Mouse (Mus musculus): ENCODE results near the gene Sgms2. TPM values are rescaled to one million over a fixed set of nuclear protein-coding genes. Genes with fewer than 3 reads are reported as not detected.

Sgms2 gene
- polyA plus RNA-seq, 1 experiment from 2014 or later: 4.6 TPM

- H3K9me3 ChIP-seq (ENCODE audit: control insufficient read depth, low read length): no peaks in the 10 kb centered on the region
- WGBS: 91% methylated on average over 12 of the region's 12 CpGs
- H3K4me2 ChIP-seq (replicated peaks): no peak overlapping the region
- H3K4me3 ChIP-seq (replicated peaks; ENCODE audit: low read length): no peak overlapping the region
- ATAC-seq (ENCODE audit: low FRiP score) (no peak), DNase-seq (ENCODE audit: low spot score) (no peak)
- H3K36me3 ChIP-seq (replicated peaks; ENCODE audit: control insufficient read depth, insufficient read depth): peaks cover 5% of the 10 kb centered on the region
- H3K4me1 ChIP-seq (replicated peaks; ENCODE audit: control insufficient read depth, insufficient read depth, low read length): no peaks in the 10 kb centered on the region
- no peak overlapping the region for H3K27ac ChIP-seq
- H3K27me3 ChIP-seq (ENCODE audit: control insufficient read depth, insufficient read depth, low read length): no peaks in the 10 kb centered on the region
- H3K9ac ChIP-seq: no peak overlapping the region
Observed at GRCm38 (mm10) chr3:131295513-131296200, 195.6 kb downstream of the Sgms2 start.

- peaks cover 5% of the 10 kb centered on the region for H3K36me3 ChIP-seq (replicated peaks; ENCODE audit: control insufficient read depth, insufficient read depth)
- DNase-seq (ENCODE audit: low spot score) (no peak), ATAC-seq (ENCODE audit: low FRiP score) (no peak)
- no peak overlapping the region for H3K4me2 ChIP-seq (replicated peaks)
- no peaks in the 10 kb centered on the region for H3K27me3 ChIP-seq (ENCODE audit: control insufficient read depth, insufficient read depth, low read length)
- H3K4me1 ChIP-seq (replicated peaks; ENCODE audit: control insufficient read depth, insufficient read depth, low read length): no peaks in the 10 kb centered on the region
- WGBS: 49% methylated on average over 3 of the region's 3 CpGs
- no peaks in the 10 kb centered on the region for H3K9me3 ChIP-seq (ENCODE audit: control insufficient read depth, low read length)
- no peak overlapping the region for H3K4me3 ChIP-seq (replicated peaks; ENCODE audit: low read length)
- no peak overlapping the region for H3K27ac ChIP-seq
- H3K9ac ChIP-seq: no peak overlapping the region
Observed at GRCm38 (mm10) chr3:131294503-131294902, 196.7 kb downstream of the Sgms2 start.

GRCm38 (mm10) chr3:131292959-131293358 is 198.3 kb downstream of the Sgms2 start:
- Histone ChIP-seq H3K9me3 (ENCODE audit: control insufficient read depth, low read length) (no peaks in the 10 kb centered on the region), H3K4me3 (replicated peaks; ENCODE audit: low read length) (no peak overlapping the region), H3K27ac (no peak overlapping the region), H3K36me3 (replicated peaks; ENCODE audit: control insufficient read depth, insufficient read depth) (peaks cover 5% of the 10 kb centered on the region), H3K4me2 (replicated peaks) (no peak overlapping the region), H3K27me3 (ENCODE audit: control insufficient read depth, insufficient read depth, low read length) (no peaks in the 10 kb centered on the region), H3K9ac (no peak overlapping the region), H3K4me1 (replicated peaks; ENCODE audit: control insufficient read depth, insufficient read depth, low read length) (no peaks in the 10 kb centered on the region)
- DNase-seq (ENCODE audit: low spot score): no peak
- ATAC-seq (ENCODE audit: low FRiP score): no peak
- 78% methylated on average over 3 of the region's 3 CpGs for WGBS

- H3K9me3 ChIP-seq (ENCODE audit: control insufficient read depth, low read length): no peaks in the 10 kb centered on the region
- DNase-seq (ENCODE audit: low spot score): no peak
- peaks cover 3% of the 10 kb centered on the region for H3K36me3 ChIP-seq (replicated peaks; ENCODE audit: control insufficient read depth, insufficient read depth)
- no peaks in the 10 kb centered on the region for H3K27me3 ChIP-seq (ENCODE audit: control insufficient read depth, insufficient read depth, low read length)
- ATAC-seq (ENCODE audit: low FRiP score): no peak
- no peak overlapping the region for H3K4me2 ChIP-seq (replicated peaks)
- no peak overlapping the region for H3K4me3 ChIP-seq (replicated peaks; ENCODE audit: low read length)
- no peaks in the 10 kb centered on the region for H3K4me1 ChIP-seq (replicated peaks; ENCODE audit: control insufficient read depth, insufficient read depth, low read length)
- H3K9ac ChIP-seq: no peak overlapping the region
- 93% methylated on average over 2 of the region's 2 CpGs for WGBS
- no peak overlapping the region for H3K27ac ChIP-seq
Observed at GRCm38 (mm10) chr3:131292349-131292748, 198.9 kb downstream of the Sgms2 start.

- Histone ChIP-seq H3K9ac (no peak overlapping the region), H3K4me1 (replicated peaks; ENCODE audit: control insufficient read depth, insufficient read depth, low read length) (no peaks in the 10 kb centered on the region), H3K4me3 (replicated peaks; ENCODE audit: low read length) (no peak overlapping the region), H3K27me3 (ENCODE audit: control insufficient read depth, insufficient read depth, low read length) (no peaks in the 10 kb centered on the region), H3K4me2 (replicated peaks) (no peak overlapping the region), H3K9me3 (ENCODE audit: control insufficient read depth, low read length) (no peaks in the 10 kb centered on the region), H3K36me3 (replicated peaks; ENCODE audit: control insufficient read depth, insufficient read depth) (no peaks in the 10 kb centered on the region; the same call in 1 of the 2 replicates), H3K27ac (no peak overlapping the region)
- ATAC-seq (ENCODE audit: low FRiP score) (no peak), DNase-seq (ENCODE audit: low spot score) (no peak)
- 84% methylated on average over 4 of the region's 4 CpGs for WGBS
Observed at GRCm38 (mm10) chr3:131291890-131292289, 199.3 kb downstream of the Sgms2 start.

GRCm38 (mm10) chr3:131274151-131274550 is 217.1 kb downstream of the Sgms2 start:
- H3K9ac ChIP-seq: no peak overlapping the region
- no peak overlapping the region for H3K4me2 ChIP-seq (replicated peaks)
- H3K36me3 ChIP-seq (replicated peaks; ENCODE audit: control insufficient read depth, insufficient read depth): no peaks in the 10 kb centered on the region
- H3K4me1 ChIP-seq (replicated peaks; ENCODE audit: control insufficient read depth, insufficient read depth, low read length): peaks cover 5% of the 10 kb centered on the region
- DNase-seq (ENCODE audit: low spot score) (no peak), ATAC-seq (ENCODE audit: low FRiP score) (no peak)
- peaks cover 4% of the 10 kb centered on the region for H3K9me3 ChIP-seq (ENCODE audit: control insufficient read depth, low read length)
- no peak overlapping the region for H3K27ac ChIP-seq
- no peak overlapping the region for H3K4me3 ChIP-seq (replicated peaks; ENCODE audit: low read length)
- H3K27me3 ChIP-seq (ENCODE audit: control insufficient read depth, insufficient read depth, low read length): no peaks in the 10 kb centered on the region
- 89% methylated on average over 4 of the region's 4 CpGs for WGBS

- no peaks in the 10 kb centered on the region for H3K36me3 ChIP-seq (replicated peaks; ENCODE audit: control insufficient read depth, insufficient read depth)
- ATAC-seq (ENCODE audit: low FRiP score): no peak
- H3K27me3 ChIP-seq (ENCODE audit: control insufficient read depth, insufficient read depth, low read length): no peaks in the 10 kb centered on the region
- H3K9me3 ChIP-seq (ENCODE audit: control insufficient read depth, low read length): no peaks in the 10 kb centered on the region
- DNase-seq (ENCODE audit: low spot score): no peak
- peak overlapping the region; percentile 51 for H3K9ac ChIP-seq
- 68% methylated on average over 10 of the region's 10 CpGs for WGBS
- peaks cover 5% of the 10 kb centered on the region for H3K4me1 ChIP-seq (replicated peaks; ENCODE audit: control insufficient read depth, insufficient read depth, low read length)
- H3K4me3 ChIP-seq (replicated peaks; ENCODE audit: low read length): peak overlapping the region; percentile 61
- no peak overlapping the region; the same call in 1 of the 2 replicates for H3K27ac ChIP-seq
- H3K4me2 ChIP-seq (replicated peaks): peak overlapping the region; percentile 86
Observed at GRCm38 (mm10) chr3:131272374-131273100, 218.7 kb downstream of the Sgms2 start.

- H3K9ac ChIP-seq: peak within 1 kb of the TSS; percentile 51
- H3K9me3 ChIP-seq (ENCODE audit: control insufficient read depth, low read length): no peaks in the 10 kb centered on the region
- no peaks in the 10 kb centered on the region for H3K27me3 ChIP-seq (ENCODE audit: control insufficient read depth, insufficient read depth, low read length)
- H3K36me3 ChIP-seq (replicated peaks; ENCODE audit: control insufficient read depth, insufficient read depth): no peaks in the 10 kb centered on the region
- peak; percentile 77 for DNase-seq (ENCODE audit: low spot score)
- H3K4me3 ChIP-seq (replicated peaks; ENCODE audit: low read length): peak within 1 kb of the TSS; percentile 61
- H3K4me2 ChIP-seq (replicated peaks): peak within 1 kb of the TSS; percentile 86
- H3K27ac ChIP-seq: no peak within 1 kb of the TSS; the same call in none of the 2 replicates
- under 1% methylated on average over 54 of the region's 54 CpGs for WGBS
- H3K4me1 ChIP-seq (replicated peaks; ENCODE audit: control insufficient read depth, insufficient read depth, low read length): peaks cover 5% of the 10 kb centered on the region
- ATAC-seq (ENCODE audit: low FRiP score): peak; percentile 91
Observed at GRCm38 (mm10) chr3:131271559-131272373, 219.4 kb downstream of the Sgms2 start, which contains the start of gene Hadh. Hadh (minus strand) TSS chr3:131272101.

- WGBS: 11% methylated on average over 8 of the region's 8 CpGs
- Histone ChIP-seq H3K36me3 (replicated peaks; ENCODE audit: control insufficient read depth, insufficient read depth) (no peaks in the 10 kb centered on the region), H3K4me3 (replicated peaks; ENCODE audit: low read length) (peak overlapping the region; percentile 61), H3K9ac (no peak overlapping the region), H3K4me1 (replicated peaks; ENCODE audit: control insufficient read depth, insufficient read depth, low read length) (peaks cover 5% of the 10 kb centered on the region), H3K9me3 (ENCODE audit: control insufficient read depth, low read length) (no peaks in the 10 kb centered on the region), H3K4me2 (replicated peaks) (peak overlapping the region; percentile 86), H3K27me3 (ENCODE audit: control insufficient read depth, insufficient read depth, low read length) (no peaks in the 10 kb centered on the region), H3K27ac (no peak overlapping the region)
- DNase-seq (ENCODE audit: low spot score) (no peak), ATAC-seq (ENCODE audit: low FRiP score) (peak; percentile 14; the same call in 1 of the 2 replicates)
Observed at GRCm38 (mm10) chr3:131271157-131271556, 220.1 kb downstream of the Sgms2 start.
